Mouse (Mus musculus) brown adipose tissue, adult 24 weeks (tissue): ENCODE measurements around the gene 9130213A22Rik. TPM values are rescaled to one million over a fixed set of nuclear protein-coding genes. Genes with fewer than 3 reads are reported as not detected.
A peak's percentile ranks its signal among the peaks of the same experiment; 100 is the strongest.

ENCODE experiments used
- H3K27ac ChIP-seq: fragments of 200-500 bp; replicated peaks from 2 replicates; pipeline ENCODE4 v1.5.1; 2012; ENCODE audit warnings: low read depth, mild to moderate bottlenecking, low read length
- H3K4me1 ChIP-seq: fragments of 200-500 bp; 2 replicates; pipeline ENCODE4 v1.6.1; 2012; ENCODE audit warnings: low read length, mixed read lengths; ENCODE audit not compliant: control insufficient read depth, insufficient read depth, insufficient read length
- H3K4me3 ChIP-seq: fragments of 200-500 bp; 2 replicates; pipeline ENCODE4 v1.5.1; 2012; ENCODE audit warnings: low read depth, mild to moderate bottlenecking, low read length, moderate library complexity; ENCODE audit not compliant: insufficient read depth
- polyA plus RNA-seq: library from polyadenylated mRNA; stranded (reverse); fragments of >200 nt; gene quantifications from 2 replicates; pipeline ENCODE4 v1.2.4, GENCODE M21; 2012; ENCODE audit not compliant: missing spikeins, insufficient read depth, insufficient read length

Gene 9130213A22Rik
- polyA plus RNA-seq, 1 experiment = 0.87 TPM

DNA sequence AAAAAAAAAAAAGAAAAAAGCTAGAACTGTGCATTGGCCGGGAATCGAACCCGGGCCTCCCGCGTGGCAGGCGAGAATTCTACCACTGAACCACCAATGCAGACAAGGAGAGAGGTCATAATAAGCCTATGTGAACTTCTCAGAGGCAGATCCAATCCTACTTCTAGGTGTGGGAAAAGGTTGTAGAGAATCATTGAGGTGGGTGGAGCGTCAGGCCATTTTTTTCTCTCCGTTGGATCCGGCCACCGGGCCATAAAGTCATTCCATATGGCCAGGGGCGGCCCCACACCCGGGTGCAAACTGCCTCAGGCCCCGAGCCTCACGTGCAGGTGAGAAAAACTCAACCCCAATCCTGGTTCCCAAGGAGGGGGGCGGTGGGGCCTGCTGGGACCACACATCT lies 3.6 kb downstream of the 9130213A22Rik start:
- no peak overlapping the region for H3K27ac ChIP-seq
- H3K4me3 ChIP-seq = peak overlapping the region; percentile 75

DNA sequence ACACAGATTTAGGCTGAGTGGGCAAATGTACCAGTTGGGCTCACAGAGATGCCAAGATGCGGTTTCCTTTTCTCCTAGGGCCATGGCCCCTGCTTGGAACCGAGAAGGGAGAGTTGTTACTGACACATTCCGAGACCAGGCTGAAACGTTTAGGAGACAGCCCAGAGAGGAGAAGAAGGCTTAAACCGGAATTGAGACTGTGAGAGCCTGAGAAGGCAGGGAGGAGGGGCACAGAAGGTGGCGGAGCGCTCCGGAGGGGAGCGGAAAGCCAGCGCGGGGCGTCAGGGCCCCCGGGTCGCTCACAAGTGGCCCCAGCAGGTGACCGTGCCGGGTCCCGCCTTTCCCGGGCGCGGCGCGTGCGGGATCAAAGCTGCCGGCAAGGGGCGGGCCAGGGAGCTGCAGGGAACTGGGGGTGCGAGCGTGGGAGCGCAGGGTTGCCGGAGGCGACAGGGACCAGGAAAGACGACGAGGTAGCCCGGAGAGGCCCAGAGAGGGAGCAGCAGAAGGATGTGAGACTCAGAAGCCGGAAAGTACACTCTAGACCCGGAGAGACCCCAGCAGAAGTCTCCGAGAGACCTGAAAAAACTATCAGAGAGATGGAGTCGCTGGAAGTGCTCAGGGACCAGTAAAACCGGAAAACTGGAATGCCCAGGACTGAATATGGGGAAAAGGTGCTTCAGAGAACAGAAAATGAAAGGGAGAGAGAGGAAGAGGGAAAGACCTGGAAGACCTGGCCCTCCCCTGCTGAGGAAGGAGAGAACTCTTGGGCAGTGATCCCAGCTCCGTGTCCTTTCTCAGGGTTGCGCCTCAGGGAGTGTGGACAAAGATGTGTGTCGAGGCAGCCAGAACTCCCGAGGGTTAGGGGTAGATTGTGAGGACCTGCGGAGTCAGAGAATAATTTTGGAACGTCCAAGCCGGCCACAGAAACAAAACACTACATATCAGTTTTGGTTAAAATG lies 4.4 kb downstream of the 9130213A22Rik start:
- peak overlapping the region; percentile 75 for H3K4me3 ChIP-seq
- H3K27ac ChIP-seq = peak overlapping the region; percentile 79
- H3K4me1 ChIP-seq = no peaks in the 10 kb centered on the region; the same call in 1 of the 2 replicates

More for the DNA sequence above, 3.6 kb downstream of the 9130213A22Rik start:
- no peaks in the 10 kb centered on the region; the same call in 1 of the 2 replicates for H3K4me1 ChIP-seq

DNA sequence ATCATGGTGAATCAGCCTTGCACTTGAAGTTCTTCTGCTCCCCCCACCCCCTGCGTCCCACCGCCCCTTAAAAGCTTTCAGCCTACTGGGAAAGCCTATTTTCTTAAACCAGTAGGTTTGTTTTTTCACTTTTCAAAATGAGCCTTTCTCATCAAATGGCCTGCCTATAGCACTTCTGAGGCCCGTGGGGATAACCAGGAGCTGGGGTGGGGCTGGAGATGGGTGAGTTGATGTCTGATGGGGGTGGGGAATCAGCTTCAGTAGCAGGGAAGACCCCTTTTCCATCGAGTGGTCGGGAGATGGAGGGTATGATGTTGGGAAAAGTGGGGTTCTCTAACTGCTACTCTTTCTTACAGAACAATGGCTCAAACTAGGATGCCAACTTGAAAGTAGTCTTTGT lies 5.5 kb downstream of the 9130213A22Rik start:
- H3K4me3 ChIP-seq = no peak overlapping the region
- H3K4me1 ChIP-seq = no peaks in the 10 kb centered on the region; the same call in 1 of the 2 replicates
- no peak overlapping the region for H3K27ac ChIP-seq

GRCm38 (mm10) chr11:69114621-69115020 lies 7.8 kb downstream of the 9130213A22Rik start:
- peak overlapping the region; percentile 53 for H3K27ac ChIP-seq
- no peak overlapping the region for H3K4me3 ChIP-seq
- no peaks in the 10 kb centered on the region; the same call in 1 of the 2 replicates for H3K4me1 ChIP-seq

DNA sequence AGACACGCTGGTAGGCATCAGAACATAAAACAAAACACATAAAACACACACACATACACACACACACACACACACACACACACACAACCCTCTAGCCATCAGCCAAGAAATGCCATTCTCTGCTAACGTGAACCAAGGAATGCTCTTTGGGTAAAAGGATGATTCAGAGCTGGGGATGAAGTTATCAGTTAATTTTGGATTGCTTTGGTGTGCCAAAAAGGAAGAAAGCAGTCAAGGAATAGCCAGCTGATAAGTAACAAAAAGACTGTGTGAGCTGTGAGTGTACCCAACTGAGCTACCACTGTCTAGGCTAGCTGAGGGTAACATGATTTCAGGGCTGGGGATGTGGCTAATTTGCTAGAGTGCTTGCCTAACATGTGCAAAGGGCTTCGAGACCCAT lies 8.4 kb downstream of the 9130213A22Rik start:
- Histone ChIP-seq H3K27ac (peak overlapping the region; percentile 84), H3K4me3 (no peak overlapping the region), H3K4me1 (no peaks in the 10 kb centered on the region)

- H3K4me3 ChIP-seq = no peak overlapping the region
- no peaks in the 10 kb centered on the region for H3K4me1 ChIP-seq
- no peak overlapping the region for H3K27ac ChIP-seq
These were observed 10.5 kb downstream of the 9130213A22Rik start for GRCm38 (mm10) chr11:69111865-69112264.

- Histone ChIP-seq H3K4me1 (no peaks in the 10 kb centered on the region), H3K4me3 (peak overlapping the region; percentile 64), H3K27ac (no peak overlapping the region; the same call in 1 of the 2 replicates)
These were observed 11.2 kb downstream of the 9130213A22Rik start for GRCm38 (mm10) chr11:69111051-69111810.

- no peaks in the 10 kb centered on the region for H3K4me1 ChIP-seq
- no peak overlapping the region for H3K27ac ChIP-seq
- peak overlapping the region; percentile 64 for H3K4me3 ChIP-seq
These were observed 11.9 kb downstream of the 9130213A22Rik start for GRCm38 (mm10) chr11:69110319-69111046.

DNA sequence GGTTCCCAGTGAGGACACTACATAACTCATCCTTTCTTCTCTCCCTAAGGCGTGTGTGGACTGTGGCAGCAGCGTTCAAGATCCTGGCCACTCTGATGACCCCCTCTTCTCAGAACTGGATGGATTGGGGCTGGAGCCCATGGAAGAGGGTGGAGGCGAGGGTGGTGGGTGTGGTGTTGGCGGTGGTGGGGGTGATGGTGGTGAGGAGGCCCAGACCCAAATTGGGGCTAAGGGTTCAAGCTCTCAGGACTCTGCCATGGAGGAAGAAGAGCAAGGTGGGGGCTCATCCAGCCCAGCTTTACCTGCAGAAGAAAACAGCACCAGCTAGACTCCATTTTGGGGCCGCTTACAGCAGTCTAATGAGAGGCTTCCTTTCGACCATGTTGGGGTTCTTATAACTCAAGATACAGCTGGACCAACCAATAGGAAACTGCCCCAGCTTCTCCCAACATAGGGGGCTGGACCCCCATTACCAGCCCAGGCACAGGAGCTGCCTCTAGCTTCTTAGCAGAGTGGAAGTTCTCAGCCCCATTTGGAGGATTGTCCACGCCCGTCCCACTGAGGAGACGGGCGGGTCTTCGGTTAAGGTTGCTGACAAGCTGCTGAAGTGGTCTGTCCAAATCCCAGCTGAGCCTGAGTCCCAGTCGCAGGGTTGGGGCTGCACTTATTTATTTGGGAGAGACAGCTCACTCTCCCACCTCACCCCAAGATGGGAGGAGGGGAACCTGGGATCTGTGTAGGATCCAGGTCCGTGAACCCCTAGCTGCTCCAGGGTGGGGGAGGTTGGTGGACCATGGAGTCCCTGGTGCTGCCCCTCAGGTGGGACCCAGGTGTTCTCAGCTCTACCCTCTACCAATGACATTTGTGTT lies 13.1 kb downstream of the 9130213A22Rik start:
- no peaks in the 10 kb centered on the region for H3K4me1 ChIP-seq
- H3K27ac ChIP-seq = no peak overlapping the region
- H3K4me3 ChIP-seq = no peak overlapping the region

DNA sequence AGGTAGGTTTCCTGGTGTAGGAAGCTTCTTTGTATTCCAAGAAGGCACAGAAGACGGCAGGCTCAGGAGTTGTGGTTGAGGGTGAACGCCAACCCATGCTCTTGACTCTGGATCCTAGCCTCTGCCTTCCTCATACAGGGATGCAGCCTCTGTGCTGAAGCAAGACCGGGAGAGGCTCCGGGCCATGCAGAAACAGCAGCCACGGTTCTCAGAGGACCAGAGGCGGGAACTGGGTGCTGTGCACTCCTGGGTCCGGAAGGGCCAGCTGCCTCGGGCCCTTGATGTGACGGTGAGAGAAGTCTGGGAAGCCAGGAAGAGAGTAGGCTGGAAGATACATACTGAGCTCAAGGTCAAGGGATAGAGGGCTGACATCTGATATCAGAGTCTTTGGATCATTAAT lies 14.2 kb downstream of the 9130213A22Rik start:
- no peak overlapping the region for H3K4me3 ChIP-seq
- H3K4me1 ChIP-seq = no peaks in the 10 kb centered on the region
- H3K27ac ChIP-seq = no peak overlapping the region

DNA sequence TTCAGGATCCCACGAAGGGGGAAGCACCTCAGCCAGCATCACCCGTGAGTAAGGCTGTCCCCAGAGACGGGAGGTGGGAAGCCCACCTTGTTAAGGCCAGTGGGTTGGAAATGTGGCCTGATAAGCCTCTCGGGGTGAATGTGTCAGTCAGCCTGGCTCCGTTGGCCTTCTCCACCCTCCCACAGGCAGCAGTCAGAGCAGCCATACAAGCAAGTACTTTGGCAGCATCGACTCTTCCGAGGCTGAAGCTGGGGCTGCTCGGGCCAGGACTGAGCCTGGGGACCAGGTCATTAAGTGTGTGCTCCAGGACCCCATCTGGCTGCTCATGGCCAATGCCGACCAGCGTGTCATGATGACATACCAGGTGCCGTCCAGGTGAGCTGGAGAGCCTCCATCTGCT lies 14.7 kb downstream of the 9130213A22Rik start:
- Histone ChIP-seq H3K4me3 (no peak overlapping the region), H3K4me1 (no peaks in the 10 kb centered on the region), H3K27ac (no peak overlapping the region)

DNA sequence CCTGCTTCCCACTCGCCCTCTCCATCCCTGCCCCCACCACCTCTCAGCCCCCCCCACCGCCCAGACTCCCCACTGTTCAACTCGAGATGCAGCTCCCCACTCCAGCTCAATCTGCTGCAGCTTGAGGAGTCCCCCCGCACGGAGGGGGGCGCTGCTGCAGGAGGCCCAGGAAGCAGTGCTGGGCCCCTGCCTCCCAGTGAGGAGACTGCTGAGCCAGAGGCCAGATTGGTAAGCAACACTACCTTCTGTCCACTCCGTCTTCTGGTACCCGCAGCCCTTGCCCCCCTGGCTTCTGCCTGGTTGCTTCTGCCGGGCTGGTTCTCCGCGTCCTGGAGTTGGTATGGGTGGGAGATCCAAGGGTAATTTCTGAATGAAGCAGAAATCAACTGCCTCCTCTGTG lies 15.5 kb downstream of the 9130213A22Rik start:
- H3K4me1 ChIP-seq = no peaks in the 10 kb centered on the region
- no peak overlapping the region for H3K4me3 ChIP-seq
- no peak overlapping the region for H3K27ac ChIP-seq

- H3K4me3 ChIP-seq = no peak overlapping the region
- no peaks in the 10 kb centered on the region for H3K4me1 ChIP-seq
These were observed 16.1 kb downstream of the 9130213A22Rik start for GRCm38 (mm10) chr11:69106299-69106698.

GRCm38 (mm10) chr11:69105796-69106195 lies 16.6 kb downstream of the 9130213A22Rik start:
- no peak overlapping the region for H3K27ac ChIP-seq
- no peak overlapping the region for H3K4me3 ChIP-seq
- H3K4me1 ChIP-seq = no peaks in the 10 kb centered on the region

More at GRCm38 (mm10) chr11:69106299-69106698, 16.1 kb downstream of the 9130213A22Rik start:
- H3K27ac ChIP-seq = no peak overlapping the region
